Mouse (Mus musculus) thymus, adult 2 months (tissue): ENCODE results near the gene Gm10961.

Experiments
- CTCF ChIP-seq: fragments of 200-500 bp; IDR thresholded peaks from 2 replicates; pipeline ENCODE4 v1.5.1; 2012; ENCODE audit warnings: mild to moderate bottlenecking, control low read depth, low read length, moderate library complexity, borderline replicate concordance; ENCODE audit not compliant: control insufficient read depth, poor library complexity, insufficient read depth; ENCODE audit errors: extremely low read depth
- POLR2A ChIP-seq: fragments of 200-500 bp; IDR thresholded peaks from 2 replicates; pipeline ENCODE4 v1.6.1; 2012; ENCODE audit warnings: mild to moderate bottlenecking, low read length, control low read depth, moderate library complexity; ENCODE audit not compliant: control insufficient read depth, poor library complexity, insufficient read depth; ENCODE audit errors: extremely low read depth

- TF ChIP-seq CTCF (no peak), POLR2A (no peak)
These were observed 4.7 kb downstream of the Gm10961 start for GRCm38 (mm10) chr3:107635836-107636235.
